Mouse (Mus musculus) embryonic facial prominence, embryonic 13.5 days (tissue): Measurements from ENCODE around the gene Hoxc5. TPM values are rescaled to one million over a fixed set of nuclear protein-coding genes. Genes with fewer than 3 reads are reported as not detected.

ENCODE experiments used
- ATAC-seq: fragments of 200-750 bp; cut with Nextera tagmentation; 2 replicates; pipeline ENCODE4 v1.8.0; 2017; ENCODE audit warnings: low read depth; ENCODE audit not compliant: insufficient number of reproducible peaks, insufficient read depth, low FRiP score, low TSS enrichment
- H3K27ac ChIP-seq: fragments of 300-500 bp; sonication (generic); 2 replicates; pipeline ENCODE4 v1.5.1; 2015; ENCODE audit warnings: moderate library complexity, mild to moderate bottlenecking, inconsistent platforms
- H3K27me3 ChIP-seq: fragments of 300-500 bp; sonication (generic); 2 replicates; pipeline ENCODE4 v1.6.1; 2015; ENCODE audit warnings: mild to moderate bottlenecking, inconsistent platforms
- H3K36me3 ChIP-seq: fragments of 300-500 bp; sonication (generic); 2 replicates; pipeline ENCODE4 v1.6.1; 2015; ENCODE audit warnings: mild to moderate bottlenecking, inconsistent platforms
- H3K4me1 ChIP-seq: fragments of 300-500 bp; sonication (generic); 2 replicates; pipeline ENCODE4 v1.6.1; 2015; ENCODE audit warnings: inconsistent platforms
- H3K4me2 ChIP-seq: fragments of 300-500 bp; sonication (generic); 2 replicates; pipeline ENCODE4 v1.6.1; 2015; ENCODE audit warnings: moderate library complexity, mild to moderate bottlenecking, inconsistent platforms
- H3K4me3 ChIP-seq: fragments of 300-500 bp; sonication (generic); 2 replicates; pipeline ENCODE4 v1.5.1; 2015; ENCODE audit warnings: mild to moderate bottlenecking, inconsistent platforms
- H3K9ac ChIP-seq: fragments of 300-500 bp; sonication (generic); 2 replicates; pipeline ENCODE4 v1.6.1; 2015; ENCODE audit warnings: mild to moderate bottlenecking, inconsistent platforms
- H3K9me3 ChIP-seq: fragments of 300-500 bp; sonication (generic); 2 replicates; pipeline ENCODE4 v1.6.1; 2016; ENCODE audit warnings: inconsistent platforms
- WGBS: fragments of 180-500 bp; shearing (Covaris S2); methylation state at CpG from one replicate; pipeline ENCODE4 v1.1.7; 2015; ENCODE audit warnings: mixed read lengths; 5-methylcytosine and 5-hydroxymethylcytosine counted together
- polyA plus RNA-seq: library from polyadenylated mRNA; unstranded; fragments of >200 nt; fragmentation: Nextera tagmentation; extraction: Ambion mirVana; gene quantifications from 2 replicates; pipeline ENCODE4 v1.2.1, GENCODE M21; 2015

The Hoxc5 gene
- polyA plus RNA-seq, 1 experiment from 2014 or later = 1.8 TPM

GRCm38 (mm10) chr15:102972753-102973152, 5.5 kb downstream of the Hoxc5 start:
- H3K9me3 ChIP-seq = no peaks in the 10 kb centered on the region
- H3K36me3 ChIP-seq = no peaks in the 10 kb centered on the region
- ATAC-seq = no peak
- H3K27me3 ChIP-seq = peaks cover 99% of the 10 kb centered on the region
- no peak overlapping the region for H3K27ac ChIP-seq
- H3K4me2 ChIP-seq = no peak overlapping the region
- 2% methylated on average over 6 of the region's 6 CpGs for WGBS
- no peaks in the 10 kb centered on the region for H3K4me1 ChIP-seq
- H3K9ac ChIP-seq = no peak overlapping the region
- no peak overlapping the region for H3K4me3 ChIP-seq

GRCm38 (mm10) chr15:102975034-102975433, 7.8 kb downstream of the Hoxc5 start:
- H3K27ac ChIP-seq = no peak overlapping the region
- WGBS = 2% methylated on average over 7 of the region's 7 CpGs
- no peaks in the 10 kb centered on the region for H3K4me1 ChIP-seq
- no peaks in the 10 kb centered on the region for H3K9me3 ChIP-seq
- H3K36me3 ChIP-seq = no peaks in the 10 kb centered on the region
- no peak overlapping the region for H3K4me2 ChIP-seq
- H3K27me3 ChIP-seq = peaks cover 100% of the 10 kb centered on the region
- no peak for ATAC-seq
- H3K4me3 ChIP-seq = no peak overlapping the region
- no peak overlapping the region for H3K9ac ChIP-seq

- Histone ChIP-seq H3K9ac (no peak overlapping the region), H3K27me3 (peaks cover 100% of the 10 kb centered on the region), H3K9me3 (no peaks in the 10 kb centered on the region), H3K27ac (no peak overlapping the region), H3K4me1 (no peaks in the 10 kb centered on the region), H3K36me3 (no peaks in the 10 kb centered on the region), H3K4me3 (no peak overlapping the region), H3K4me2 (no peak overlapping the region)
- under 1% methylated on average over 21 of the region's 21 CpGs for whole genome bisulfite sequencing
- ATAC-seq = no peak
These were observed 8.5 kb downstream of the Hoxc5 start for GRCm38 (mm10) chr15:102975688-102976111.

GRCm38 (mm10) chr15:102976171-102976570, 8.9 kb downstream of the Hoxc5 start, which contains the start of gene Hoxc9:
Hoxc9 (plus strand) TSS chr15:102976439.
- Histone ChIP-seq H3K27me3 (peaks cover 100% of the 10 kb centered on the region), H3K4me2 (0 out of 2 replicates have a peak within 1 kb of the TSS, but pooled peaks have one; percentile 9), H3K4me3 (0 out of 2 replicates have a peak within 1 kb of the TSS, but pooled peaks have one; percentile 6), H3K4me1 (no peaks in the 10 kb centered on the region; the same call in 1 of the 2 replicates), H3K27ac (no peak within 1 kb of the TSS), H3K36me3 (no peaks in the 10 kb centered on the region), H3K9ac (no peak within 1 kb of the TSS), H3K9me3 (no peaks in the 10 kb centered on the region)
- WGBS = 3% methylated on average over 20 of the region's 20 CpGs
- no peak for ATAC-seq

- H3K9me3 ChIP-seq = no peaks in the 10 kb centered on the region
- no peak overlapping the region for H3K9ac ChIP-seq
- H3K4me3 ChIP-seq = 0 out of 2 replicates have a peak overlapping the region, but pooled peaks have one; percentile 6
- no peaks in the 10 kb centered on the region for H3K36me3 ChIP-seq
- no peak for ATAC-seq
- H3K4me1 ChIP-seq = peaks cover 4% of the 10 kb centered on the region
- 0 out of 2 replicates have a peak overlapping the region, but pooled peaks have one; percentile 9 for H3K4me2 ChIP-seq
- 1% methylated on average over 37 of the region's 37 CpGs for WGBS
- no peak overlapping the region for H3K27ac ChIP-seq
- peaks cover 100% of the 10 kb centered on the region for H3K27me3 ChIP-seq
These were observed 9.6 kb downstream of the Hoxc5 start for GRCm38 (mm10) chr15:102976631-102977422.

- H3K4me2 ChIP-seq = no peak overlapping the region; the same call in 1 of the 2 replicates
- H3K27me3 ChIP-seq = peaks cover 100% of the 10 kb centered on the region
- 1% methylated on average over 16 of the region's 16 CpGs for WGBS
- 0 out of 2 replicates have a peak overlapping the region, but pooled peaks have one; percentile 6 for H3K4me3 ChIP-seq
- H3K27ac ChIP-seq = no peak overlapping the region
- H3K36me3 ChIP-seq = no peaks in the 10 kb centered on the region
- ATAC-seq = no peak
- H3K9me3 ChIP-seq = no peaks in the 10 kb centered on the region
- no peak overlapping the region for H3K9ac ChIP-seq
- peaks cover 7% of the 10 kb centered on the region for H3K4me1 ChIP-seq
These were observed 10.3 kb downstream of the Hoxc5 start for GRCm38 (mm10) chr15:102977423-102977974.

GRCm38 (mm10) chr15:102978615-102979515, 11.6 kb downstream of the Hoxc5 start:
- no peaks in the 10 kb centered on the region for H3K9me3 ChIP-seq
- H3K4me1 ChIP-seq = peaks cover 7% of the 10 kb centered on the region
- peaks cover 100% of the 10 kb centered on the region for H3K27me3 ChIP-seq
- no peak overlapping the region for H3K9ac ChIP-seq
- H3K4me3 ChIP-seq = no peak overlapping the region
- no peak overlapping the region for H3K27ac ChIP-seq
- no peak for ATAC-seq
- no peaks in the 10 kb centered on the region for H3K36me3 ChIP-seq
- whole genome bisulfite sequencing = 1% methylated on average over 13 of the region's 13 CpGs
- no peak overlapping the region for H3K4me2 ChIP-seq

- no peak overlapping the region for H3K4me2 ChIP-seq
- no peak overlapping the region for H3K27ac ChIP-seq
- no peak overlapping the region for H3K9ac ChIP-seq
- H3K4me3 ChIP-seq = no peak overlapping the region
- H3K4me1 ChIP-seq = peaks cover 7% of the 10 kb centered on the region
- no peaks in the 10 kb centered on the region for H3K9me3 ChIP-seq
- 0% methylated on average over 1 of the region's 1 CpGs for WGBS
- no peak for ATAC-seq
- peaks cover 100% of the 10 kb centered on the region for H3K27me3 ChIP-seq
- H3K36me3 ChIP-seq = no peaks in the 10 kb centered on the region
These were observed 12.7 kb downstream of the Hoxc5 start for GRCm38 (mm10) chr15:102979936-102980335.

GRCm38 (mm10) chr15:102980352-102980751, 13.1 kb downstream of the Hoxc5 start:
- H3K27me3 ChIP-seq = peaks cover 100% of the 10 kb centered on the region
- H3K4me1 ChIP-seq = peaks cover 7% of the 10 kb centered on the region
- H3K9ac ChIP-seq = no peak overlapping the region
- no peaks in the 10 kb centered on the region for H3K9me3 ChIP-seq
- H3K4me2 ChIP-seq = no peak overlapping the region
- WGBS = 2% methylated on average over 11 of the region's 11 CpGs
- H3K27ac ChIP-seq = no peak overlapping the region
- ATAC-seq = no peak
- H3K36me3 ChIP-seq = no peaks in the 10 kb centered on the region
- H3K4me3 ChIP-seq = no peak overlapping the region

GRCm38 (mm10) chr15:102980912-102981311, 13.7 kb downstream of the Hoxc5 start:
- under 1% methylated on average over 14 of the region's 14 CpGs for WGBS
- no peak overlapping the region for H3K9ac ChIP-seq
- no peaks in the 10 kb centered on the region for H3K36me3 ChIP-seq
- peaks cover 7% of the 10 kb centered on the region for H3K4me1 ChIP-seq
- peak overlapping the region; percentile 34 for H3K4me2 ChIP-seq
- H3K27ac ChIP-seq = no peak overlapping the region
- no peaks in the 10 kb centered on the region for H3K9me3 ChIP-seq
- 0 out of 2 replicates have a peak overlapping the region, but pooled peaks have one; percentile 22 for H3K4me3 ChIP-seq
- H3K27me3 ChIP-seq = peaks cover 100% of the 10 kb centered on the region
- no peak for ATAC-seq
